Mouse (Mus musculus) limb, embryonic 14.5 days (tissue): ENCODE results near the gene Pgs1. TPM values are rescaled to one million over a fixed set of nuclear protein-coding genes. Genes with fewer than 3 reads are reported as not detected.

Experiments
- ATAC-seq: fragments of 200-750 bp; cut with Nextera tagmentation; 2 replicates; pipeline ENCODE4 v1.8.0; 2017; ENCODE audit warnings: low read depth, moderate number of reproducible peaks, moderate TSS enrichment; ENCODE audit not compliant: low FRiP score
- DNase-seq: peaks from one replicate; pipeline ENCODE4 v3.0.0-alpha.2; 2015; ENCODE audit warnings: low spot score
- H3K27ac ChIP-seq: fragments of 300-500 bp; sonication (generic); replicated peaks from 2 replicates; pipeline ENCODE4 v1.5.1; 2014; ENCODE audit warnings: low read depth, mild to moderate bottlenecking, low read length, moderate library complexity, mixed read lengths
- H3K27me3 ChIP-seq: fragments of 300-500 bp; sonication (generic); 2 replicates; pipeline ENCODE4 v1.6.1; 2014; ENCODE audit warnings: low read length, mixed read lengths; ENCODE audit not compliant: control insufficient read depth, insufficient read depth
- H3K36me3 ChIP-seq: fragments of 300-500 bp; sonication (generic); 2 replicates; pipeline ENCODE4 v1.6.1; 2014; ENCODE audit warnings: mild to moderate bottlenecking, low read length, moderate library complexity, mixed read lengths; ENCODE audit not compliant: control insufficient read depth, insufficient read depth
- H3K4me1 ChIP-seq: fragments of 300-500 bp; sonication (generic); 2 replicates; pipeline ENCODE4 v1.6.1; 2014; ENCODE audit warnings: antibody characterized with exemption, low read length, mixed read lengths; ENCODE audit not compliant: control insufficient read depth, insufficient read depth
- H3K4me2 ChIP-seq: fragments of 300-500 bp; sonication (generic); replicated peaks from 2 replicates; pipeline ENCODE4 v1.6.1; 2014; ENCODE audit warnings: low read depth, mild to moderate bottlenecking, low read length, moderate library complexity; ENCODE audit not compliant: severe bottlenecking
- H3K4me3 ChIP-seq: fragments of 300-500 bp; sonication (generic); replicated peaks from 2 replicates; pipeline ENCODE4 v1.5.1; 2014; ENCODE audit warnings: low read length
- H3K9ac ChIP-seq: fragments of 300-500 bp; sonication (generic); 2 replicates; pipeline ENCODE4 v1.6.1; 2014; ENCODE audit warnings: mild to moderate bottlenecking, low read depth, low read length, moderate library complexity; ENCODE audit not compliant: severe bottlenecking
- H3K9me3 ChIP-seq: fragments of 300-500 bp; sonication (generic); 2 replicates; pipeline ENCODE4 v1.6.1; 2016; ENCODE audit warnings: low read length; ENCODE audit not compliant: control insufficient read depth
- POLR2A ChIP-seq: fragments of 200-500 bp; IDR thresholded peaks from 2 replicates; pipeline ENCODE4 v1.8.0; 2012; ENCODE audit warnings: inconsistent platforms, mild to moderate bottlenecking, moderate library complexity, borderline replicate concordance; ENCODE audit not compliant: insufficient read depth, insufficient read length; ENCODE audit errors: extremely low read depth
- WGBS: fragments of 180-500 bp; shearing (Covaris S2); extraction: QIAGEN DNeasy Blood & Tissue Kit; methylation state at CpG from one replicate; pipeline ENCODE4 v1.1.7; 2014; 5-methylcytosine and 5-hydroxymethylcytosine counted together
- microRNA-seq: library from miRNA; unstranded; fragments of <30 nt; microRNA quantifications from one replicate; pipeline ENCODE4, GENCODE M21; 2016
- polyA plus RNA-seq, 2 experiments: library from polyadenylated mRNA; depleted of rRNA in 1 of 2; stranded (reverse) in 1 of 2; unstranded in 1 of 2; fragments of >200 nt; fragmentation: Nextera tagmentation in 1 of 2; extraction: Ambion mirVana in 1 of 2; gene quantifications; 2 replicates each; pipeline versions ENCODE4 v1.2.1 to v1.2.3; 2012 to 2014

The Pgs1 gene
- polyA plus RNA-seq, 2 experiments, result 30.5 to 36.2 TPM

DNA sequence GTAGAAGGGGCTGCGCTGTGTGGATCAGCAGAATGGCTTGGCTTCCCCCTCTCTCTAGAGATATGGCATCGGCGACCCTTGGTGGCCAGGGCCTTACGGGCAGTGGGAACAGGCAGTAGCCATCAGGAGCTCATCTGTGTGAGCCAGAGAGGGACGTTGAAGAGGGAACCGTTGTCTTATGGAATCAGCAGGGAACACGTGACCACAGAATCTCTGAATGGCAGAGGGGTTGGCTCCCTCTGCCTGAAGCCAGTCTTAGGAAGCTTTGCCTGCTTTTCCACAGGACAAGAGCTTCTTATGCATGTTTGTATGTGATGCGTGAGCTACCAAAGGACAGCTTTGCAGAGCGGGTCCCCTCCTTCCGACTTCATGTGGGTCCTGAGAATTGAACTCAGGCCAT lies 72.8 kb downstream of the Pgs1 start:
- Histone ChIP-seq H3K27ac (no peak overlapping the region), H3K4me2 (no peak overlapping the region), H3K9ac (no peak overlapping the region), H3K9me3 (no peaks in the 10 kb centered on the region), H3K4me3 (no peak overlapping the region), H3K4me1 (no peaks in the 10 kb centered on the region), H3K36me3 (no peaks in the 10 kb centered on the region), H3K27me3 (no peaks in the 10 kb centered on the region)
- ATAC-seq, result no peak
- TF ChIP-seq POLR2A, result no peak
- 67% methylated on average over 10 of the region's 10 CpGs for WGBS
- no peak for DNase-seq

DNA sequence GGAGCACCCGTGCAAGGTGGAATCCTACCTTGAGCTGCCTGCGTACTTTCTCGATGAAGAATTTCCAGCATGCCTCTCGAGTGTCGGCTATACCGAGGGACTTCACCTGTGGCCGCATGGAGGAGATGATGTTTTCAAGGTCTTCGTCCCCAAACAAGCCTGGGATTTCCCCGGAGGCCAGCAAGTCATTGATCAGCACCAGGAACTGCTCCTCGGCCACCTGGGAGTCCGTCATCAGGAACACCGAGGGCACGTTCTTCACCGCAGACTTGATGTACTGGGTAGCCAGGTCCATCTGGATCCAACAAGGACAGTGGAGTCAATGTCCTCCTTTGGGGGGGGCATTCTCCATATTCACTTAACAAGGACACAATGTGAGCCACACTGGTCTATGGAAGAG lies 73.9 kb downstream of the Pgs1 start:
- Histone ChIP-seq H3K27ac (no peak overlapping the region), H3K4me2 (no peak overlapping the region), H3K27me3 (no peaks in the 10 kb centered on the region), H3K4me1 (no peaks in the 10 kb centered on the region), H3K9ac (no peak overlapping the region), H3K36me3 (no peaks in the 10 kb centered on the region), H3K9me3 (no peaks in the 10 kb centered on the region), H3K4me3 (no peak overlapping the region)
- TF ChIP-seq POLR2A, result no peak
- no peak for DNase-seq
- no peak for ATAC-seq
- WGBS, result 85% methylated on average over 14 of the region's 14 CpGs

GRCm38 (mm10) chr11:118067588-118067987 lies 81.5 kb downstream of the Pgs1 start:
- no peak for DNase-seq
- Histone ChIP-seq H3K4me3 (no peak overlapping the region), H3K9me3 (no peaks in the 10 kb centered on the region), H3K27me3 (no peaks in the 10 kb centered on the region), H3K36me3 (no peaks in the 10 kb centered on the region), H3K9ac (no peak overlapping the region), H3K27ac (no peak overlapping the region), H3K4me1 (peaks cover 7% of the 10 kb centered on the region; the same call in 1 of the 2 replicates), H3K4me2 (no peak overlapping the region)
- no peak for ATAC-seq
- no peak for TF ChIP-seq POLR2A
- 78% methylated on average over 8 of the region's 8 CpGs for WGBS

DNA sequence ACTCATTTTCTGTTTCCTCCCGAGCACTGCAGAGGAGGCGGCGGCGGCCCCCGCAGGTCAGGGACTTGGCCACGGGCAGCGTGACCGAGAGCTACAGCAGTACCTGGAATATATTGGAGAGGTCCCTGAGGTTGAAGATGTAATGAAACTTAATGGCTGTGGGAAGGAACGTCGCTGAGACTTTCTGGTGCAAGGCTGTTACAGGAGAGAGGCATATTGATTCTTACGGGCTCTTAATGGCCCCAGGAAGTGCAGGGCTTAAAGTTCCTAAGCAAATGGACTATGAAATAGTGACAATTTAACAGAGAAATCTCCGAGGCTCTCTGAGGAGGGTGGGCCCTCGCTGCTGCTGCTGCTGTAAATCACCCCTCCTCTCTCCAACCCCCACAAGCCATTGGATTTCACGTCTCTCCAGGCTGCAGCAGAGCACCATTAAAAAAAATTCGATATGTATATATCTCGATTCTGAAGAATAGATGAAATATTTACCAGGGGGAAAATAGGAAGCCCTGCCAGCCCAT lies 82.8 kb downstream of the Pgs1 start:
- no peak for DNase-seq
- Histone ChIP-seq H3K4me2 (no peak overlapping the region), H3K4me1 (peaks cover 7% of the 10 kb centered on the region; the same call in 1 of the 2 replicates), H3K36me3 (no peaks in the 10 kb centered on the region), H3K4me3 (no peak overlapping the region), H3K9ac (no peak overlapping the region), H3K27ac (no peak overlapping the region), H3K9me3 (no peaks in the 10 kb centered on the region), H3K27me3 (no peaks in the 10 kb centered on the region)
- ATAC-seq, result no peak
- TF ChIP-seq POLR2A, result no peak
- WGBS, result 48% methylated on average over 16 of the region's 16 CpGs

GRCm38 (mm10) chr11:118071227-118071912 lies 85.3 kb downstream of the Pgs1 start:
- H3K9ac ChIP-seq, result no peak overlapping the region
- no peak overlapping the region for H3K4me3 ChIP-seq
- no peaks in the 10 kb centered on the region for H3K9me3 ChIP-seq
- WGBS, result 63% methylated on average over 11 of the region's 11 CpGs
- ATAC-seq, result no peak
- peaks cover 18% of the 10 kb centered on the region for H3K4me1 ChIP-seq
- TF ChIP-seq POLR2A, result no peak
- H3K36me3 ChIP-seq, result no peaks in the 10 kb centered on the region
- no peak overlapping the region for H3K27ac ChIP-seq
- no peaks in the 10 kb centered on the region for H3K27me3 ChIP-seq
- DNase-seq, result no peak
- H3K4me2 ChIP-seq, result no peak overlapping the region

Small RNA genes lying within 50 kb of the gene (microRNA-seq; reads per million reads assigned to microRNA genes)
- not detected for gene Mir6933

Other genes with a start within 250 kb of the Pgs1 start
- gene Tmc8, start 204.2 kb upstream of the Pgs1 start, polyA plus RNA-seq (2012; rRNA removed), result 3.1 and 4.6 TPM in 2 replicates
- gene Tmc8, start 204.2 kb upstream of the Pgs1 start, polyA plus RNA-seq (2014; fragmentation: Nextera tagmentation; extraction: Ambion mirVana), result 1.1 and 1.2 TPM in 2 replicates
- gene Tmc6, start 204.1 kb upstream of the Pgs1 start, polyA plus RNA-seq (2012; rRNA removed), result 28.2 and 31.1 TPM in 2 replicates
- 19.0 and 24.5 TPM in 2 replicates for gene Tmc6, start 204.1 kb upstream of the Pgs1 start, polyA plus RNA-seq (2014; fragmentation: Nextera tagmentation; extraction: Ambion mirVana)
- gene 6030468B19Rik, start 188.6 kb upstream of the Pgs1 start, polyA plus RNA-seq (2012; rRNA removed), result 0.11 and 0.41 TPM in 2 replicates
- not detected in 2 replicates for gene 6030468B19Rik, start 188.6 kb upstream of the Pgs1 start, polyA plus RNA-seq (2014; fragmentation: Nextera tagmentation; extraction: Ambion mirVana)
- gene Gm20708, start 176.6 kb upstream of the Pgs1 start, polyA plus RNA-seq (2012; rRNA removed), result 0.17 and 0.62 TPM in 2 replicates
- gene Gm20708, start 176.6 kb upstream of the Pgs1 start, polyA plus RNA-seq (2014; fragmentation: Nextera tagmentation; extraction: Ambion mirVana), result 0.59 and 0.92 TPM in 2 replicates
- 41.4 and 58.5 TPM in 2 replicates for gene Syngr2, start 176.6 kb upstream of the Pgs1 start, polyA plus RNA-seq (2012; rRNA removed)
- 68.3 and 75.8 TPM in 2 replicates for gene Syngr2, start 176.6 kb upstream of the Pgs1 start, polyA plus RNA-seq (2014; fragmentation: Nextera tagmentation; extraction: Ambion mirVana)
- 10.4 TPM in 2 replicates for gene Afmid, start 160.4 kb upstream of the Pgs1 start, polyA plus RNA-seq (2012; rRNA removed)
- gene Afmid, start 160.4 kb upstream of the Pgs1 start, polyA plus RNA-seq (2014; fragmentation: Nextera tagmentation; extraction: Ambion mirVana), result 4.6 and 5.3 TPM in 2 replicates
- 160 and 175 TPM in 2 replicates for gene Tk1, start 160.2 kb upstream of the Pgs1 start, polyA plus RNA-seq (2012; rRNA removed)
- gene Tk1, start 160.2 kb upstream of the Pgs1 start, polyA plus RNA-seq (2014; fragmentation: Nextera tagmentation; extraction: Ambion mirVana), result 128 and 132 TPM in 2 replicates
- 128 and 138 TPM in 2 replicates for gene Birc5, start 137.0 kb upstream of the Pgs1 start, polyA plus RNA-seq (2012; rRNA removed)
- 267 and 276 TPM in 2 replicates for gene Birc5, start 137.0 kb upstream of the Pgs1 start, polyA plus RNA-seq (2014; fragmentation: Nextera tagmentation; extraction: Ambion mirVana)
- gene Tmem235, start 125.5 kb upstream of the Pgs1 start, polyA plus RNA-seq (2012; rRNA removed), result not detected in 2 replicates
- gene Tmem235, start 125.5 kb upstream of the Pgs1 start, polyA plus RNA-seq (2014; fragmentation: Nextera tagmentation; extraction: Ambion mirVana), result not detected in 2 replicates
- 6.5 and 6.9 TPM in 2 replicates for gene Tha1, start 112.8 kb upstream of the Pgs1 start, polyA plus RNA-seq (2012; rRNA removed)
- gene Tha1, start 112.8 kb upstream of the Pgs1 start, polyA plus RNA-seq (2014; fragmentation: Nextera tagmentation; extraction: Ambion mirVana), result 3.4 and 4.1 TPM in 2 replicates
- 18.4 and 21.3 TPM in 2 replicates for gene Socs3, start 16.2 kb upstream of the Pgs1 start, polyA plus RNA-seq (2012; rRNA removed)
- gene Socs3, start 16.2 kb upstream of the Pgs1 start, polyA plus RNA-seq (2014; fragmentation: Nextera tagmentation; extraction: Ambion mirVana), result 6.4 and 8.6 TPM in 2 replicates
- gene Dnah17, start 144.3 kb downstream of the Pgs1 start, polyA plus RNA-seq (2012; rRNA removed), result 0.10 TPM in 2 replicates
- 0.11 and 0.17 TPM in 2 replicates for gene Dnah17, start 144.3 kb downstream of the Pgs1 start, polyA plus RNA-seq (2014; fragmentation: Nextera tagmentation; extraction: Ambion mirVana)